Mouse (Mus musculus) MEL (cell line): ENCODE measurements around the gene Plcb4. TPM values are rescaled to one million over a fixed set of nuclear protein-coding genes. Genes with fewer than 3 reads are reported as not detected.

Experiments used
- DNase-seq: peaks from one replicate; pipeline ENCODE4 v3.0.0; 2011; ENCODE audit warnings: low read depth, low spot score
- H3K27ac ChIP-seq: 2 replicates; pipeline ENCODE4 v1.5.1; 2012; ENCODE audit warnings: low read depth, mild to moderate bottlenecking, control low read depth, low read length, moderate library complexity; ENCODE audit not compliant: control insufficient read depth
- H3K27me3 ChIP-seq, 2 experiments: fragments of 150-350 bp in 1 of 2; sonication (generic) in 1 of 2; 2 replicates each; pipeline ENCODE4 v1.6.1; 2012; ENCODE audit warnings: low read length in 2 of 2, mild to moderate bottlenecking in 2 of 2, improper control_type of control experiment in 1 of 2, moderate library complexity in 1 of 2; ENCODE audit not compliant: insufficient read depth in 2 of 2, control insufficient read depth in 1 of 2
- H3K36me3 ChIP-seq, 2 experiments: 2 replicates each; pipeline ENCODE4 v1.6.1; 2012 to 2014; ENCODE audit warnings: low read length in 2 of 2, improper control_type of control experiment in 1 of 2, inconsistent platforms in 1 of 2, mild to moderate bottlenecking in 1 of 2; ENCODE audit not compliant: insufficient read depth in 2 of 2, control insufficient read depth in 1 of 2
- H3K4me1 ChIP-seq, 2 experiments: fragments of 150-350 bp in 1 of 2; sonication (generic) in 1 of 2; 2 replicates each; pipeline ENCODE4 v1.6.1; 2012; ENCODE audit warnings: low read length in 2 of 2, improper control_type of control experiment in 1 of 2, mild to moderate bottlenecking in 1 of 2; ENCODE audit not compliant: insufficient read depth in 2 of 2, control insufficient read depth in 1 of 2
- H3K4me3 ChIP-seq, 2 experiments: fragments of 150-350 bp in 1 of 2; sonication (generic) in 1 of 2; 2 replicates each; pipeline ENCODE4 v1.5.1; 2012; ENCODE audit warnings: low read depth in 2 of 2, low read length in 2 of 2, mild to moderate bottlenecking in 2 of 2, moderate library complexity in 2 of 2, control low read depth in 1 of 2, improper control_type of control experiment in 1 of 2; ENCODE audit not compliant: control insufficient read depth in 1 of 2, insufficient read depth in 1 of 2
- H3K79me2 ChIP-seq: 2 replicates; pipeline ENCODE4 v1.6.1; 2012; ENCODE audit warnings: mild to moderate bottlenecking, low read length, moderate library complexity; ENCODE audit not compliant: control insufficient read depth, poor library complexity, insufficient read depth
- H3K9ac ChIP-seq: 2 replicates; pipeline ENCODE4 v1.6.1; 2012; ENCODE audit warnings: low read depth, mild to moderate bottlenecking, control low read depth, low read length, moderate library complexity; ENCODE audit not compliant: control insufficient read depth, poor library complexity, severe bottlenecking
- H3K9me3 ChIP-seq: fragments of 150-350 bp; sonication (generic); replicated peaks from 2 replicates; pipeline ENCODE4 v1.6.1; 2012; ENCODE audit warnings: mild to moderate bottlenecking, low read length, improper control_type of control experiment, moderate library complexity; ENCODE audit not compliant: insufficient read depth
- CHD1 ChIP-seq: IDR thresholded peaks from 2 replicates; pipeline ENCODE4 v1.6.1; 2012; ENCODE audit warnings: low read depth, mild to moderate bottlenecking, inconsistent platforms, low read length, improper control_type of control experiment
- CHD2 ChIP-seq: IDR thresholded peaks from 2 replicates; pipeline ENCODE4 v1.6.1; 2011; ENCODE audit warnings: low read length, improper control_type of control experiment
- CTCF ChIP-seq, 3 experiments: IDR thresholded peaks in 2 of 3; conservative IDR thresholded peaks in 1 of 3; 2 replicates each; pipeline ENCODE4 v1.5.1; 2011 to 2012; ENCODE audit warnings: low read length in 3 of 3, low read depth in 2 of 3, mild to moderate bottlenecking in 2 of 3, improper control_type of control experiment in 1 of 3, inconsistent platforms in 1 of 3, mixed read lengths in 1 of 3, moderate library complexity in 1 of 3; ENCODE audit not compliant: control insufficient read depth in 1 of 3, insufficient read depth in 1 of 3, poor library complexity in 1 of 3, severe bottlenecking in 1 of 3
- E2F4 ChIP-seq: IDR thresholded peaks from 2 replicates; pipeline ENCODE4 v1.6.1; 2011; ENCODE audit warnings: low read depth, low read length, improper control_type of control experiment, borderline replicate concordance
- ETS1 ChIP-seq: IDR thresholded peaks from 2 replicates; pipeline ENCODE4 v1.6.1; 2012; ENCODE audit warnings: low read depth, mild to moderate bottlenecking, inconsistent platforms, low read length, improper control_type of control experiment, moderate library complexity
- GATA1 ChIP-seq: IDR thresholded peaks from 2 replicates; pipeline ENCODE4 v1.6.1; 2011; ENCODE audit warnings: low read depth, low read length, improper control_type of control experiment
- HCFC1 ChIP-seq: IDR thresholded peaks from 2 replicates; pipeline ENCODE4 v1.6.1; 2012; ENCODE audit warnings: low read depth, mild to moderate bottlenecking, inconsistent platforms, low read length, improper control_type of control experiment, moderate library complexity
- MAX ChIP-seq: IDR thresholded peaks from 2 replicates; pipeline ENCODE4 v1.6.1; 2011; ENCODE audit warnings: low read length, improper control_type of control experiment
- MAZ ChIP-seq: IDR thresholded peaks from 2 replicates; pipeline ENCODE4 v1.6.1; 2012; ENCODE audit warnings: low read depth, mild to moderate bottlenecking, inconsistent platforms, low read length, improper control_type of control experiment
- MXI1 ChIP-seq: IDR thresholded peaks from 2 replicates; pipeline ENCODE4 v1.6.1; 2011; ENCODE audit warnings: mild to moderate bottlenecking, low read depth, low read length, improper control_type of control experiment
- NELFE ChIP-seq: IDR thresholded peaks from 2 replicates; pipeline ENCODE4 v1.6.1; 2011; ENCODE audit warnings: low read depth, low read length, improper control_type of control experiment
- NRF1 ChIP-seq: IDR thresholded peaks from 2 replicates; pipeline ENCODE4 v1.6.1; 2014; ENCODE audit warnings: low read depth, mild to moderate bottlenecking, inconsistent platforms, low read length, improper control_type of control experiment, moderate library complexity; ENCODE audit not compliant: poor library complexity, insufficient read depth, severe bottlenecking
- RCOR1 ChIP-seq: IDR thresholded peaks from 2 replicates; pipeline ENCODE4 v1.6.1; 2012; ENCODE audit warnings: low read depth, mild to moderate bottlenecking, inconsistent platforms, low read length, improper control_type of control experiment
- SMC3 ChIP-seq: IDR thresholded peaks from 2 replicates; pipeline ENCODE4 v1.6.1; 2011; ENCODE audit warnings: low read depth, low read length, improper control_type of control experiment
- TAL1 ChIP-seq: IDR thresholded peaks from 2 replicates; pipeline ENCODE4 v1.6.1; 2012; ENCODE audit warnings: mild to moderate bottlenecking, inconsistent platforms, low read length, moderate library complexity, mixed read lengths
- TCF12 ChIP-seq: IDR thresholded peaks from 2 replicates; pipeline ENCODE4 v1.6.1; 2014; ENCODE audit warnings: low read depth, mild to moderate bottlenecking, inconsistent platforms, low read length, improper control_type of control experiment, moderate library complexity
- ZMIZ1 ChIP-seq: IDR thresholded peaks from 2 replicates; pipeline ENCODE4 v1.6.1; 2012; ENCODE audit warnings: low read depth, mild to moderate bottlenecking, inconsistent platforms, low read length, improper control_type of control experiment, moderate library complexity
- ZNF384 ChIP-seq: IDR thresholded peaks from 2 replicates; pipeline ENCODE4 v1.6.1; 2012; ENCODE audit warnings: low read depth, mild to moderate bottlenecking, inconsistent platforms, low read length, improper control_type of control experiment
- polyA plus RNA-seq, 2 experiments: library from polyadenylated mRNA; stranded (reverse) in 1 of 2; unstranded in 1 of 2; fragments of >175 nt in 1 of 2; fragments of >200 nt in 1 of 2; gene quantifications; 2 replicates each; pipeline versions ENCODE4 v1.2.1 to v1.2.4; 2012; ENCODE audit warnings: low replicate concordance in 2 of 2, low read depth in 1 of 2; ENCODE audit not compliant: insufficient read length in 2 of 2, insufficient read depth in 1 of 2, missing spikeins in 1 of 2
- total RNA-seq: library from RNA; depleted of rRNA; stranded (reverse); fragments of 300-350 nt; gene quantifications from 2 replicates; pipeline ENCODE4 v1.2.3, GENCODE M21; 2012

Plcb4 gene
- total and polyA plus RNA-seq, 3 experiments, result not detected

DNA sequence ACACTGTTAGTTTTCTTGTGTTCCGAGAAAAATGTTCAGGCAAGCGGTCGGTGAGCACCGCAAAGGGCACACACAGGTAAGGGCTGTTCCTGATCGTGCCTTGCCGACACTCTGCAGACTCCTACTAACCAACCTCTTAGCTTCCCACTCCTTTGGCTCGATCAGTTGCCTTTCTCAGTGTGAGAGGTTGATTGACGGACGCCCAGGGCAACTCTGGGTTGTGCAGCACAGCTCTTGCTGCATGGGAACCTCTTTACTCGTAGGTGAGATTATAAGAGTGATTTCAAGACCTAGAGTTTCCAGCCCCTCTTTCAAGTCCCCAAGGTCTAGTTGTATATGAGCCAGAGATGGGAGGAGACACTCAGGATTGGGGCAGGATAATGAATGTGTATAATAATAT, 230.0 kb downstream of the Plcb4 start:
- Histone ChIP-seq H3K4me3 (no peak overlapping the region), H3K27ac (no peak overlapping the region), H3K27me3 (no peaks in the 10 kb centered on the region), H3K4me1 (no peaks in the 10 kb centered on the region), H3K9ac (no peak overlapping the region), H3K9me3 (no peaks in the 10 kb centered on the region), H3K79me2 (no peaks in the 10 kb centered on the region), H3K36me3 (no peaks in the 10 kb centered on the region)
- no peak for DNase-seq
- TF ChIP-seq ZMIZ1 (no peak), MAZ (no peak), ZNF384 (no peak), NRF1 (no peak), TAL1 (no peak), E2F4 (no peak), CHD1 (no peak), HCFC1 (no peak), MAX (no peak), TCF12 (no peak), RCOR1 (no peak), GATA1 (no peak), SMC3 (no peak), NELFE (no peak), ETS1 (no peak)
- TF ChIP-seq, all 39 proteins: peak for 0

DNA sequence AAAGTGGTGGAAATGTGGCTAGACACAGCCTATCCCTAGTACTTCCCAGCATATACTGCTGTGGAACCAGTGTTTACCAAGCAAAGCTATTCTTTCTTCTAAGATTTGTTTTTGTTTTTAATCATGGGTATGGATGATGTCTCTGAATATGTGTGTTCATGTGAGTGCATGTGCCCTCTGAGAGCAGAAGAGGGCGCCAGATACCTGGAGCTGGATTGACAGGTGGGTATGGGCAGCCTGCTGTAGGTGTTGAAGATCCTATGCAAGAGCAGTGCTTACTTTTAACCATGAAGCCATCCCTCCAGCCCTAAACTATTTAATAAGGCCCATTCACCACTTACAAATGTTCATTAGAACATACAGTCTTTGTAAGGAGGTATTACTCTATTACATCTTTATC, 231.3 kb downstream of the Plcb4 start:
- no peak overlapping the region for H3K27ac ChIP-seq
- no peaks in the 10 kb centered on the region for H3K9me3 ChIP-seq
- H3K4me1 ChIP-seq, result no peaks in the 10 kb centered on the region
- H3K9ac ChIP-seq, result no peak overlapping the region
- H3K36me3 ChIP-seq, result no peaks in the 10 kb centered on the region
- TF ChIP-seq HCFC1, result no peak
- no peak for TF ChIP-seq CHD2
- TF ChIP-seq CTCF (IDR thresholded peaks at IDR 0.05 in 2 of 3, conservative IDR thresholded peaks at IDR 0.05 in 1 of 3; ENCODE audit: control insufficient read depth in 1 of 3, insufficient read depth in 1 of 3, low read depth in 2 of 3, low read length in 3 of 3, poor library complexity in 1 of 3, severe bottlenecking in 1 of 3), result 0 out of 6 replicates have a peak, but pooled peaks of 1 of the 3 experiments have one; percentile 4
- TF ChIP-seq, all 39 proteins: peak for 1
- Histone ChIP-seq H3K4me3 (no peak overlapping the region), H3K79me2 (no peaks in the 10 kb centered on the region), H3K27me3 (no peaks in the 10 kb centered on the region)
- no peak for DNase-seq

DNA sequence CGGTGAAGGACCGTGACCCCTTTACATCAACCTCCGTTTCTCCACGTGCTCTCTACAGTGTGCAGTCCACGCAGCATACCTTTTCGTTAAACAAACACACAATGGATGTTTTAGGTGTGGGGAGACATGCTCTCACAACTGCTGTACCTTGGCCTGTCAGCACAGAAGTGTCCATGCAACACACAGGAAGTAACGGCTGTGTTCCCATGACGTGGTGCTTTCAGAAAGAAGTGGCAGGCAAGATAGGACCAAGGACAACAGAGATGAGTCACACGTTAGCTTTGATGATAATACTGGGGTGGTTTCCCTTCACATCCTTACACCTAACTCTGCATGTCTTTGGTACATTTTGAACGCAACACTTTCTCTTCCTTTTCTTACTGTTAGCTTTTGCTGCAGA, 232.3 kb downstream of the Plcb4 start:
- Histone ChIP-seq H3K9ac (no peak overlapping the region), H3K4me1 (no peaks in the 10 kb centered on the region), H3K4me3 (no peak overlapping the region), H3K36me3 (no peaks in the 10 kb centered on the region), H3K79me2 (no peaks in the 10 kb centered on the region), H3K9me3 (no peaks in the 10 kb centered on the region), H3K27ac (no peak overlapping the region), H3K27me3 (no peaks in the 10 kb centered on the region)
- peak; percentile 2 for DNase-seq
- TF ChIP-seq MXI1, result no peak
